Mouse (Mus musculus) left cerebral cortex, postnatal 14 days (tissue): ENCODE measurements at regions not wholly inside any gene's neighbourhood (a gene's known extent, or its start where the extent isn't known, plus 50 kb on each side); places are given as distances from the start of the nearest gene placed in this dataset.
A peak's percentile ranks its signal among the peaks of the same experiment; 100 is the strongest.

ENCODE experiments used
- DNase-seq, 2 experiments: peaks; one replicate each; pipeline ENCODE4 v3.0.0; 2021 to 2022; ENCODE audit warnings: low spot score in 2 of 2, mixed read lengths in 1 of 2
- intact Hi-C: fragments of 180-260 bp; cut with DNase I; formaldehyde crosslinking; loops from one replicate; pipeline ENCODE4 v1.15.1; 2025

- intact Hi-C loops: no loop called here
Observed at GRCm38 (mm10) chr1:23462411-23462810, 64.8 kb upstream of the Ogfrl1 start.

GRCm38 (mm10) chr1:23464081-23464480 is 66.5 kb upstream of the Ogfrl1 start:
- intact Hi-C loops: no loop called here

More at GRCm38 (mm10) chr1:23462411-23462810, 64.8 kb upstream of the Ogfrl1 start:
- no peak for DNase-seq

GRCm38 (mm10) chr1:23466340-23466739 is 68.8 kb upstream of the Ogfrl1 start:
- no peak for DNase-seq
- intact Hi-C loops: no loop called here

More at GRCm38 (mm10) chr1:23464081-23464480, 66.5 kb upstream of the Ogfrl1 start:
- DNase-seq: peak in 1 of 2 experiments; percentile 8

GRCm38 (mm10) chr1:23467405-23467804 is 69.8 kb upstream of the Ogfrl1 start:
- no peak for DNase-seq
- intact Hi-C loops: no loop called here

GRCm38 (mm10) chr1:23480776-23481320 is 83.3 kb upstream of the Ogfrl1 start:
- intact Hi-C loops: no loop called here
- no peak for DNase-seq

- intact Hi-C loops: no loop called here
- no peak for DNase-seq
Observed at GRCm38 (mm10) chr1:23484566-23484965, 87.0 kb upstream of the Ogfrl1 start.

GRCm38 (mm10) chr1:23485150-23485775 is 87.7 kb upstream of the Ogfrl1 start:
- no peak for DNase-seq
- intact Hi-C loops: no loop called here

- intact Hi-C loops: no loop called here
- no peak for DNase-seq
Observed at GRCm38 (mm10) chr1:23487031-23487430, 89.5 kb upstream of the Ogfrl1 start.

GRCm38 (mm10) chr1:23490640-23491039 is 93.1 kb upstream of the Ogfrl1 start:
- peak; percentile 3 to 7 for DNase-seq
- intact Hi-C loops: no loop called here

GRCm38 (mm10) chr1:23491041-23491440 is 93.5 kb upstream of the Ogfrl1 start:
- intact Hi-C loops: no loop called here
- peak in 1 of 2 experiments; percentile 10 for DNase-seq

- intact Hi-C loops: no loop called here
- no peak for DNase-seq
Observed at GRCm38 (mm10) chr1:23492981-23493380, 95.4 kb upstream of the Ogfrl1 start.

- intact Hi-C loops: loop anchor here (2.0 kb wide), 1 partner anchor 171 kb away; no protein-coding TSS in a partner anchor
- DNase-seq: peak in 1 of 2 experiments; percentile 39
Observed at GRCm38 (mm10) chr1:23495412-23495811, 97.8 kb upstream of the Ogfrl1 start.

- intact Hi-C loops: no loop called here
Observed at GRCm38 (mm10) chr1:23520113-23520512, 122.5 kb upstream of the Ogfrl1 start.

GRCm38 (mm10) chr1:23532659-23533058 is 135.1 kb upstream of the Ogfrl1 start:
- DNase-seq: no peak
- intact Hi-C loops: no loop called here

More at GRCm38 (mm10) chr1:23520113-23520512, 122.5 kb upstream of the Ogfrl1 start:
- no peak for DNase-seq

GRCm38 (mm10) chr1:23536621-23537020 is 139.0 kb upstream of the Ogfrl1 start:
- intact Hi-C loops: no loop called here

GRCm38 (mm10) chr1:23538419-23538818 is 140.8 kb upstream of the Ogfrl1 start:
- no peak for DNase-seq
- intact Hi-C loops: no loop called here

More at GRCm38 (mm10) chr1:23536621-23537020, 139.0 kb upstream of the Ogfrl1 start:
- DNase-seq: no peak

- intact Hi-C loops: no loop called here
- no peak for DNase-seq
Observed at GRCm38 (mm10) chr1:23540594-23540993, 143.0 kb upstream of the Ogfrl1 start.

- intact Hi-C loops: no loop called here
- no peak for DNase-seq
Observed at GRCm38 (mm10) chr1:23555794-23556193, 158.2 kb upstream of the Ogfrl1 start.

GRCm38 (mm10) chr1:23568106-23568505 is 170.5 kb upstream of the Ogfrl1 start:
- intact Hi-C loops: no loop called here
- DNase-seq: no peak

- intact Hi-C loops: no loop called here
- DNase-seq: no peak
Observed at GRCm38 (mm10) chr1:23574461-23574860, 176.9 kb upstream of the Ogfrl1 start.

GRCm38 (mm10) chr1:23575005-23575404 is 177.4 kb upstream of the Ogfrl1 start:
- DNase-seq: no peak
- intact Hi-C loops: no loop called here
